Mouse (Mus musculus): ENCODE measurements around the gene Tspyl4. TPM values are rescaled to one million over a fixed set of nuclear protein-coding genes. Genes with fewer than 3 reads are reported as not detected.
A peak's percentile ranks its signal among the peaks of the same experiment; 100 is the strongest.

The Tspyl4 gene
- total RNA-seq, 1 experiment from 2014 or later = 12.5 TPM

DNA sequence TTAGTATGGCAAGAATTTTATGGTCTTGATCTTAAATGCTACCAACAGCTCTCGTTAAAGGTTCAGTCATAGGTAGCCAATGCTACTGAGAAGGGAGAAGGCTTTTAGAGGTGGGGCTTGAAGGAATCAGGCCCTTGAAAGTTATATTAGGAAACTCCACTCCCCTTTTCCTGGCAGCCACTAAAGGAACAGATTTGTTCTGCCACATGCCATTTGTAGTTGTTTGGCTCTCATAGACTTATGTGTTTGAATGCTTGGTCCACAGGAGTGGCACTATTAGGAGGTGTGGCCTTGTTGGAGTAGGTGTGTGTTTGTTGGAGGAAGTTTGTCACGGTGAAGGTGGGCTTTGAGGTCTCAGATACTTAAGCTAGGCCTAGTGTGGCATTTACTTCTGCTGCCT lies 23.6 kb downstream of the Tspyl4 start:
- no peak for DNase-seq

DNA sequence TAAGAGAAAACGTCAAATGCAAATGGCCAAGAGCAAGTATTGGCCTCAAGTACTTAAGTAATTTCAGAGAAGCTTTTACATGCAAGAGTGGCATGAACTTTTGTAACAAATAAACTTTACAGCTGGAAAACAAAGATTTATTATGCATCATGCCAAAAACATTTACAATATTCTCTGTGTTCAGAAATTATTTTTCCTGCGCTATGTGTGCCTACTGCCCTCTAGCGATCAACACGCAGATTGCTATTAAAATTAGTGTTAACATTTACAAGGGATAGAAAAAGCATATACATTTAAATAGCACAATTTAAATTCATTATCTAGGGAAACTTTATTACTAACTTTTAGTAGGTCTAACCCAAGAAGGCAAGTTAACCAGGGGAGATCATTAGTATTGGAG lies 29.5 kb downstream of the Tspyl4 start:
- no peak for DNase-seq

DNA sequence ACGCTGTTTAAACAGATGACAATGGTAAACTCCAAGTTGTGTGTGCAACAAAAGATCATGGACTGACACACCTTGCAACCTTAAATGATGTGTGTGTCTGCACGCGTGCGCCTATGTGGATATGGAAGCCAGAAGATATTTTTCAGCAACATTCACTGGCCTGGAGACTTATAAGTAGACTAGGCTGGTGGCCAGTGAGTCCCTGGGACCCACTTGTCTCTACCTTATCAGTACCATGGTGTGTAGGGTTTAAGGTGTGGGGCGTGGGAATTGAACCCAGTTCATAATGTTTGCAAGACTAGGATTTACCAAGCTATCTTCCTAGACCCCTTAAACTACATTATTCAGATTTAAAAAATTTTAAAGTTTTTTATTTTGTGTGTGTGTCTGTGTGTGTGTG lies 29.9 kb downstream of the Tspyl4 start:
- no peak for DNase-seq

- peak; percentile 46 for DNase-seq
These were observed 31.1 kb downstream of the Tspyl4 start for GRCm38 (mm10) chr10:34328310-34328709.

DNA sequence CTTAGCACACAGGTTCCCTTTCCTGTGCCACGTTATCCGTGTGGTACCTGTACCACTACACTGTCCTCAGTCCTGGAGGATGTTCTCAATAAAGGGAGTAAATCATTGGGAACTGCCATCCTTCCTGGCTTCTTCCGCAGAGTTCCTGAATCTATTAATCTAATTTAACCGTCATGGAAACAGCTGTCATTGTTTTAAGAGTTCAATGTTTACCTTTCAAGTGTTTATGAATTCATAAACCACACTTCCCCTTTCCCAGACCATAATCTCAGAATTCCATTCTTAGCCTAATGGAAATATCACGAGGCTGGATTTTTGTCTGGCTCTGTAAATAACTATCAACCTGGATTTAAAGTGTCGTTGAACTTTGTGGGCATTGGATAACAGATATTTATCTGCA lies 43.8 kb downstream of the Tspyl4 start:
- DNase-seq = no peak

DNA sequence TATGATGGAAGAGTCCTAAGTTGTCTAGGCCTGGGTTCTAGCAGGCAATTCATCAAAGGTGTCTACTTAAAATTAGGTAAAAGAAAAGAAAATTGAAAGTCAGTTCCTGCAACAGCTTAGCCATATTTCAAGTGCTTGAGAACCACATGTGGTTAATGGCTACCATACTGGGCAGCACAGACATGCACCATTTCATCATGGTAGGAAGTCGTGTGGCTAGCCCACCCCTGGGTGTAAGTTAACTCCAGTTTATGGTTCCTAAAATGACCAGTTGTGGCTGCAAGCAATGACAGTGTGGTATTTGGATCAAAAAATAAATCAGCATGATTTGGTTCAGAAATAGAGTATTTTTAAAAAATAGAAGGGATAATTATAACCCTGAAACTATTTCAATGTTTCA lies 44.6 kb downstream of the Tspyl4 start:
- no peak for DNase-seq

Other genes with a start within 250 kb of the Tspyl4 start
- gene Calhm5, start 200.9 kb upstream of the Tspyl4 start, total RNA-seq (2021) = 0.15 TPM in 2 replicates
- 0.85 and 4.5 TPM in 2 replicates for gene Calhm6, start 169.5 kb upstream of the Tspyl4 start, total RNA-seq (2021)
- 10.9 and 12.2 TPM in 2 replicates for gene Dse, start 89.7 kb upstream of the Tspyl4 start, total RNA-seq (2021)
- 52.2 and 54.2 TPM in 2 replicates for gene Tspyl1, start 15.3 kb upstream of the Tspyl4 start, total RNA-seq (2021)
- 0.19 and 0.30 TPM in 2 replicates for gene Col10a1, start 92.5 kb downstream of the Tspyl4 start, total RNA-seq (2021)
- 17.5 and 20.2 TPM in 2 replicates for gene Nt5dc1, start 121.1 kb downstream of the Tspyl4 start, total RNA-seq (2021)
- gene Frk, start 186.0 kb downstream of the Tspyl4 start, total RNA-seq (2021) = 8.5 and 8.6 TPM in 2 replicates